Mouse (Mus musculus) adrenal gland, adult 10 weeks (tissue): ENCODE measurements around the gene Lrit2. TPM values are rescaled to one million over a fixed set of nuclear protein-coding genes. Genes with fewer than 3 reads are reported as not detected.

Experiments used
- polyA plus RNA-seq: library from polyadenylated mRNA; stranded (reverse); fragments of 350-450 nt; fragmentation: Illumina TruSeq; extraction: RNeasy Lipid Tissue Mini Kit (QIAGEN cat#74804); gene quantifications from one replicate; pipeline ENCODE4 v1.2.3, GENCODE M21; 2014; ENCODE audit warnings: low read depth, low replicate concordance

Gene Lrit2
- not detected for polyA plus RNA-seq

GRCm38 (mm10) chr14:37067629-37068028, at the start of gene Lrit2:
Lrit2 (plus strand) TSS chr14:37067929.

GRCm38 (mm10) chr14:37048914-37049410, 18.8 kb upstream of the Lrit2 start, which contains the start of gene Rgr:
Rgr (minus strand) TSS chr14:37048964.

GRCm38 (mm10) chr14:37097956-37098530, 30.3 kb downstream of the Lrit2 start, which contains the start of gene Cdhr1:
Cdhr1 (minus strand) TSS chr14:37098347.

GRCm38 (mm10) chr14:37113922-37114321, 46.2 kb downstream of the Lrit2 start, which contains the start of gene 2610528A11Rik:
2610528A11Rik (minus strand) TSS chr14:37114022.

Other genes starting within 250 kb of the Lrit2 start
- 64.7 TPM for gene Ccser2, start 99.2 kb upstream of the Lrit2 start, polyA plus RNA-seq
- gene Rgr, start 19.0 kb upstream of the Lrit2 start, polyA plus RNA-seq: not detected
- not detected for gene Lrit1, start 13.1 kb upstream of the Lrit2 start, polyA plus RNA-seq
- 0.12 TPM for gene Cdhr1, start 30.4 kb downstream of the Lrit2 start, polyA plus RNA-seq
- gene 2610528A11Rik, start 46.1 kb downstream of the Lrit2 start, polyA plus RNA-seq: not detected
- 1,215 TPM for gene Ghitm, start 67.3 kb downstream of the Lrit2 start, polyA plus RNA-seq